Mouse (Mus musculus) ES-Bruce4 (cell line): ENCODE data around the gene Zfp317.

Source experiments
- CTCF ChIP-seq: IDR thresholded peaks from one replicate; pipeline ENCODE4 v1.8.1; 2011; ENCODE audit warnings: low read depth, low read length
- EP300 ChIP-seq: IDR thresholded peaks from 2 replicates; pipeline ENCODE4 v1.6.1; 2011; ENCODE audit warnings: low read depth, low read length; ENCODE audit not compliant: insufficient read depth
- POLR2A ChIP-seq: IDR thresholded peaks from one replicate; pipeline ENCODE4 v1.8.1; 2011; ENCODE audit warnings: low read length; ENCODE audit not compliant: insufficient read depth

DNA sequence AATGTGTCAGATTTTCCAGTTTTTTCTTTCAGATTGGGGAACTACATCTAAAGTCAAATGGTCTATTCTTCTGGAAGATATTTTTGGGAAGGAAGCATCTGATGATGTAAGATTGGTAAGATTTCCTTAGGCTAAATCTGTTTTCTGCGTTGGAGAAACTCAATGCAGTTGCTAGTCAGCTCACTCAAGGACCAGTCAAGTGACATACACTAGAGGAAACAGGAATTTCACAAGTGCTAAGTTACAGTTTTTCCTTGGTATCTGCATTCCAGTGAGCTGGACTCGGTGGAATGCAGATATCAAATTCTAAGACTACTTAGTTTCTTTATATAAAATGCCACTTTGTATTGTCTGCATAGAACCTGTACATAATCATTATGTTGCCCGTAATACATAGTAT is 23.3 kb downstream of the Zfp317 start:
- TF ChIP-seq CTCF (no peak), EP300 (no peak), POLR2A (no peak)
